Comparison of ENCODE assay signal across 15 mouse cellular contexts in the genomic region with DNA sequence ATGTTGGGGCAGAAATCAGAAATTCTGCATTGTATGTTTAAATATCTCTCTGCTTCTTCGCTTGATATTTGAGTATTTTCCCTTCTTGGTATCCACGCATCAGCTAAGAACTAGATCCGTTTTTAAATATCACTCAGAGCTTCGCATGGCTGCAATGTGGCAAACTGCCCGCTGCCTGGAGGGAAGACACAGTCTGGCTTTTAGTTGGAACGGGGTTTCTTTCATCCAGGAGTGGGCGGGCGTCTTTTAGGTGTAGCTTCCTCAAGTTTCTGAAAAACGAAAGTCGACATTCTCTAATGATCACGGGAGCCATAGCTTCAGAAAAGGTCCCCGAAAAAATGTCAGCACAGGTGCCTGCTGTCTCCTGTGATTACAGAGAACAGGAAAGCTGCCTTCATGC. TPM values are rescaled to one million over a fixed set of nuclear protein-coding genes. Genes with fewer than 3 reads are reported as not detected.
DNase-seq lines count a peak whose midpoint lies in the region; ATAC-seq lines count a peak whose summit lies in the region.
"Had no signal": no experiment of that assay in that cellular context is flagged by ENCODE, and none has a peak within 500 bp of the region (broad histone marks: within the 10 kb centered on the region; RNA-seq: fewer than 3 reads in every experiment).

No protein-coding gene starts in this region.

- no peaks in the 10 kb centered on the region for H3K36me3 ChIP-seq in heart, embryonic 11.5 days (ENCODE audit: control insufficient read depth, insufficient read depth, low read length)
- H3K36me3 ChIP-seq: hindbrain, embryonic 15.5 days; neural tube, embryonic 13.5 days had no signal

- DNase-seq in heart, adult 11 months = peak; percentile 78
- DNase-seq in brain, adult 2 months (ENCODE audit: low read depth, low spot score) = peak; percentile 66
- peak; percentile 42 for DNase-seq in gastrocnemius, postnatal 14 days
- DNase-seq in left cerebral cortex, postnatal 4 days = peak; percentile 53
- no peak for DNase-seq in spleen, adult 12 weeks (ENCODE audit: low spot score)
- DNase-seq in ovary, postnatal 36 days (ENCODE audit: low spot score) = no peak
- no peak for DNase-seq in ovary, postnatal 10 days (ENCODE audit: low spot score)
- DNase-seq: lung, postnatal 36 days; thymus, adult 2 months had no signal

- WGBS in heart, embryonic 11.5 days (ENCODE audit: insufficient replicate concordance) = 68% methylated on average over 12 of the region's 12 CpGs

- no peak for ATAC-seq in heart, embryonic 11.5 days (replicated peaks; ENCODE audit: insufficient number of reproducible peaks, low FRiP score, low TSS enrichment)

- H3K27ac ChIP-seq in heart, embryonic 11.5 days (ENCODE audit: low read depth, low read length) = no peak overlapping the region
- H3K27ac ChIP-seq: hindbrain, embryonic 15.5 days; neural tube, embryonic 13.5 days had no signal

- intact Hi-C loops in gastrocnemius, postnatal 14 days (cut with DNase I; ENCODE audit: low total_unique reads) = no loop called here
- intact Hi-C loops in left cerebral cortex, postnatal 4 days (cut with DNase I) = no loop called here

- no peaks in the 10 kb centered on the region for H3K4me1 ChIP-seq in heart, embryonic 11.5 days (ENCODE audit: control insufficient read depth, insufficient read depth, low read length)
- H3K4me1 ChIP-seq: hindbrain, embryonic 15.5 days; neural tube, embryonic 13.5 days had no signal

- H3K4me3 ChIP-seq in heart, embryonic 11.5 days (ENCODE audit: low read depth, low read length) = no peak overlapping the region
- H3K4me3 ChIP-seq: erythroblast, embryonic 14.5 days; hindbrain, embryonic 15.5 days; neural tube, embryonic 13.5 days had no signal

- no peak overlapping the region for H3K9ac ChIP-seq in heart, embryonic 11.5 days (ENCODE audit: low read depth, low read length)
- H3K9ac ChIP-seq: hindbrain, embryonic 15.5 days; neural tube, embryonic 13.5 days had no signal

- H3K4me2 ChIP-seq in heart, embryonic 11.5 days = no peak overlapping the region
- H3K4me2 ChIP-seq: hindbrain, embryonic 15.5 days; neural tube, embryonic 13.5 days had no signal

- no peaks in the 10 kb centered on the region for H3K9me3 ChIP-seq in heart, embryonic 11.5 days (replicated peaks; ENCODE audit: control insufficient read depth, low read length)
- H3K9me3 ChIP-seq: hindbrain, embryonic 15.5 days; neural tube, embryonic 13.5 days had no signal

- H3K27me3 ChIP-seq in heart, embryonic 11.5 days (ENCODE audit: control insufficient read depth, insufficient read depth, low read length) = no peaks in the 10 kb centered on the region
- H3K27me3 ChIP-seq: CH12.LX; hindbrain, embryonic 15.5 days; neural tube, embryonic 13.5 days had no signal

RNA-seq across cellular contexts. Expression of a gene that starts 1.4 kb away (rescaled TPM):
- polyA plus RNA-seq in heart, embryonic 11.5 days (2014; fragmentation: Nextera tagmentation; extraction: Ambion mirVana) = 0.10 and 0.11 TPM in 2 replicates
- total RNA-seq in gastrocnemius, postnatal 14 days (2021) = 100 to 1,000 TPM; 444 to 471 TPM
- not detected for total RNA-seq in left cerebral cortex, postnatal 4 days (2021)
- total RNA-seq: CH12.LX had no signal
- polyA plus RNA-seq: erythroblast, embryonic 14.5 days; hindbrain, embryonic 15.5 days; neural tube, embryonic 13.5 days had no signal

RNA-seq across cellular contexts. Expression of a gene that starts 14.2 kb away (rescaled TPM):
- not detected in 2 replicates for polyA plus RNA-seq in heart, embryonic 11.5 days (2014; fragmentation: Nextera tagmentation; extraction: Ambion mirVana)
- total RNA-seq in gastrocnemius, postnatal 14 days (2021) = not detected
- total RNA-seq in left cerebral cortex, postnatal 4 days (2021) = not detected
- total RNA-seq: CH12.LX; left cerebral cortex, postnatal 10 days had no signal
- polyA plus RNA-seq: erythroblast, embryonic 14.5 days; hindbrain, embryonic 15.5 days; neural tube, embryonic 13.5 days; thymus, adult 2 months had no signal

RNA-seq across cellular contexts. Expression of a gene that starts 33.7 kb away (rescaled TPM):
- not detected in 2 replicates for polyA plus RNA-seq in heart, embryonic 11.5 days (2014; fragmentation: Nextera tagmentation; extraction: Ambion mirVana)
- total RNA-seq in gastrocnemius, postnatal 14 days (2021) = not detected
- not detected for total RNA-seq in left cerebral cortex, postnatal 4 days (2021)
- total RNA-seq: CH12.LX; left cerebral cortex, postnatal 10 days had no signal
- polyA plus RNA-seq: erythroblast, embryonic 14.5 days; hindbrain, embryonic 15.5 days; neural tube, embryonic 13.5 days; thymus, adult 2 months had no signal

Comparison
In these comparisons a context has a peak if more than half of its experiments do, and no peak if none do; other contexts are left out.
1. DNase-seq: peak in heart, adult 11 months (single experiment), brain, adult 2 months (single experiment), gastrocnemius, postnatal 14 days (single experiment) and left cerebral cortex, postnatal 4 days (single experiment); none in spleen, adult 12 weeks (single experiment), ovary, postnatal 36 days (single experiment) and ovary, postnatal 10 days (single experiment).
2. RNA of a gene that starts 1.4 kb away (total RNA-seq): 444 to 471 TPM in gastrocnemius, postnatal 14 days; not detected in left cerebral cortex, postnatal 4 days; every median in the first group is over 100 times any median in the second.